Mouse (Mus musculus): ENCODE results near the gene Fam20c. TPM values are rescaled to one million over a fixed set of nuclear protein-coding genes. Genes with fewer than 3 reads are reported as not detected.

The Fam20c gene
- polyA plus RNA-seq, 1 experiment from 2014 or later: 7.3 TPM

DNA sequence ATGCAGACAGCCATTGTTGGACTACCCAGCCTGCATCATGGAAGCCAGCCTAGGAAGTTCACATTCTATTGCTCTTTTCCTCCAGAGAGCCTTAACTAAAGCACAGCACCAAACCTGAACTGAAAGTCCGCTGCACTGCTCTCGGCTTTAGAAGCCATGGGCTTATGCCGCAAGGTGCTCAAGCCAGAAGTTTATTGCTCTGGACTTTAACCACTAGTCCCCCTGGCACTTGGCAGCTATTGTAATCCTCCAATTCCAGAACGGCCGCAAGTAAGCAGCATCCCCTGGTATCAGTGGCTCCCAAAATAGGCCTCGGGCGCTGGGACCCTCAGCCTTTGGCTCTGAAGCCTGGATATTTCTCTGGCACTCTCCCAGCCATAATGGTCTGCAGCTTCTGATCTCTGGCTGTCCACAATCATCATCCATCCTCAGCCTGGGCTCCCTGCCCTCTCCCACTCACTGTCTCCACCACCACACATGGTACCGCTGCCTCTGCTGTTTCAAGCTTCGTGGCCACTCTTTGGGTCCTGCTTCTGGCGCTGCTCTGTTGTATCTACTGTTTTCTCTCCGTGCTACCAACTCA, 20.9 kb upstream of the Fam20c start:
- H3K4me1 ChIP-seq (ENCODE audit: control insufficient read depth, insufficient read depth, low read length): no peaks in the 10 kb centered on the region
- ATAC-seq (replicated peaks; ENCODE audit: insufficient number of reproducible peaks, low FRiP score, low TSS enrichment, low read depth): no peak
- H3K27me3 ChIP-seq (ENCODE audit: control insufficient read depth, insufficient read depth, low read length): no peaks in the 10 kb centered on the region
- no peaks in the 10 kb centered on the region for H3K9me3 ChIP-seq (replicated peaks; ENCODE audit: control insufficient read depth, low read length)
- no peak overlapping the region for H3K4me2 ChIP-seq (ENCODE audit: low read depth, low read length)
- WGBS: 93% methylated on average over 11 of the region's 11 CpGs
- no peak overlapping the region for H3K4me3 ChIP-seq (ENCODE audit: low read depth, low read length)
- DNase-seq (ENCODE audit: low spot score): no peak
- H3K36me3 ChIP-seq (replicated peaks; ENCODE audit: control insufficient read depth, insufficient read depth, low read depth, low read length): no peaks in the 10 kb centered on the region
- H3K9ac ChIP-seq (replicated peaks; ENCODE audit: low read length): no peak overlapping the region
- H3K27ac ChIP-seq (replicated peaks; ENCODE audit: low read depth, low read length): no peak overlapping the region

DNA sequence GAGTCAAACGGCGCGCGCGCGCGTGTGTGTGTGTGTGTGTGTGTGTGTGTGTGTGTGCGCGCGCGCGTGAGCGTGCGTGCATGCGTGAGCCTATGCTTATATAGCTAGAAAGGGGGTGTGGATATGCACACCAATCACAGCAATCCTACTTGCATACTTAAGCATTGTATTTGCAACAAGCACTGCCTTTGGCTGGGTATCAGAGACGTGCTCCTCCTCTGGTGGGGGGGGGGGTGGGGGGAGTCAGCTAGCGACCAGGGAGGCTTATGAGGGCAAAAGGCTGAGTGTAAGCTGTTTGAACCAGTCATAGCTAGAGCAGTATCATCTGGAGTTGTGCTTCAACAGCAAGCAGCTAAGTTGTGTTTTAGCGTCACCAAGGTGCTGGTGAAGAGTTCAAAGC, 20.3 kb upstream of the Fam20c start:
- no peak overlapping the region for H3K4me2 ChIP-seq (ENCODE audit: low read depth, low read length)
- WGBS: 86% methylated on average over 18 of the region's 18 CpGs
- no peaks in the 10 kb centered on the region for H3K4me1 ChIP-seq (ENCODE audit: control insufficient read depth, insufficient read depth, low read length)
- ATAC-seq (replicated peaks; ENCODE audit: insufficient number of reproducible peaks, low FRiP score, low TSS enrichment, low read depth) (no peak), DNase-seq (ENCODE audit: low spot score) (no peak)
- no peaks in the 10 kb centered on the region for H3K9me3 ChIP-seq (replicated peaks; ENCODE audit: control insufficient read depth, low read length)
- H3K27me3 ChIP-seq (ENCODE audit: control insufficient read depth, insufficient read depth, low read length): no peaks in the 10 kb centered on the region
- no peaks in the 10 kb centered on the region for H3K36me3 ChIP-seq (replicated peaks; ENCODE audit: control insufficient read depth, insufficient read depth, low read depth, low read length)
- no peak overlapping the region for H3K4me3 ChIP-seq (ENCODE audit: low read depth, low read length)
- H3K27ac ChIP-seq (replicated peaks; ENCODE audit: low read depth, low read length): no peak overlapping the region
- H3K9ac ChIP-seq (replicated peaks; ENCODE audit: low read length): no peak overlapping the region

DNA sequence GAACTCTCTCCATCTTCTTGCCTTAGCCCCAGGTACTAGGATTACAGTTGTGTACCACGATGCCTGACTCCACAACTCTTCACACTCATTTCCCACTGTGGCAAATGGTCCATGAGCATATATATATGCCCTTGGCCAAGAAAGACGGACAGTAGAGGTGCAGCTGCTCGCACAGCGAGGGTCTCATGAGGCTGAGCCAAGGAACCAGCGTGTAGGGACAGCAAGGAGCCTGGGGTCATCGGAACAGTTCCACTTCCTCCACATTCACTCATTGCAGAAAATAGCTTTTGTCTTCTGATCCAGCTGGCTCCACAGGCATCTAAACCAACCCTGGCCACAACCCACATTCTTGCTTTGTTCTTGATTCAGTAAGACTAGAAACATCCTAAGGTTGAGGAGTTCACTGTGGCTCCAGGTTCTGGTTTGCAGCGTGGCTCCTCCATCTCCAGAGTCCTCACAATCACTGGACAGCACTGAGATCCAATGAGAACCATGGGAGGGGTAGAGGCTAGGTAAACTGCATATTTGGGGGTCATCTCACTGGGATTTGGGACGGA, 19.0 kb upstream of the Fam20c start:
- no peak for DNase-seq (ENCODE audit: low spot score)
- no peak overlapping the region for H3K4me3 ChIP-seq (ENCODE audit: low read depth, low read length)
- ATAC-seq (replicated peaks; ENCODE audit: insufficient number of reproducible peaks, low FRiP score, low TSS enrichment, low read depth): no peak
- H3K27me3 ChIP-seq (ENCODE audit: control insufficient read depth, insufficient read depth, low read length): no peaks in the 10 kb centered on the region
- H3K9me3 ChIP-seq (replicated peaks; ENCODE audit: control insufficient read depth, low read length): no peaks in the 10 kb centered on the region
- WGBS: 87% methylated on average over 8 of the region's 8 CpGs
- H3K27ac ChIP-seq (replicated peaks; ENCODE audit: low read depth, low read length): no peak overlapping the region
- H3K4me1 ChIP-seq (ENCODE audit: control insufficient read depth, insufficient read depth, low read length): no peaks in the 10 kb centered on the region
- no peaks in the 10 kb centered on the region for H3K36me3 ChIP-seq (replicated peaks; ENCODE audit: control insufficient read depth, insufficient read depth, low read depth, low read length)
- H3K9ac ChIP-seq (replicated peaks; ENCODE audit: low read length): no peak overlapping the region
- H3K4me2 ChIP-seq (ENCODE audit: low read depth, low read length): no peak overlapping the region

DNA sequence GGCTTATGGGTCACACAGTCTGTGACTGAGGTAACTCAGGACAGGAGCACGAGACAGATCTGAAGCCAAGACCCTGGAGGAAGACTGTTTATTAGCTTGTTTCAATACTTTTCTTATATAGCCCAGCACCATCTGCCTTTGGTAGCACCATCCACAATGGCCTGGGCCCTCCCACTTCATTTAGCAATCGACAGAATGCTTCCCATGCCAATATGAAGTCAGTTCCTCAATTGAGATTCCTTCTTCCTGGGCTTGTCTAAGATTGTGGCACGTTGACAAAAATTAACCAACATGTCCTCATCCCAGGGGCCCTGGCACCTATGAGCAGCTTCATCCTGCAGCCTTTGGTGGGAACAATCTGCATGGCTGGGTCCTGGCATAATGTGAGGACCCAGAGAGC, 14.2 kb upstream of the Fam20c start:
- no peak for DNase-seq (ENCODE audit: low spot score)
- Histone ChIP-seq H3K27me3 (ENCODE audit: control insufficient read depth, insufficient read depth, low read length) (no peaks in the 10 kb centered on the region), H3K27ac (replicated peaks; ENCODE audit: low read depth, low read length) (no peak overlapping the region), H3K4me1 (ENCODE audit: control insufficient read depth, insufficient read depth, low read length) (no peaks in the 10 kb centered on the region), H3K4me3 (ENCODE audit: low read depth, low read length) (no peak overlapping the region), H3K36me3 (replicated peaks; ENCODE audit: control insufficient read depth, insufficient read depth, low read depth, low read length) (no peaks in the 10 kb centered on the region), H3K9ac (replicated peaks; ENCODE audit: low read length) (no peak overlapping the region), H3K9me3 (replicated peaks; ENCODE audit: control insufficient read depth, low read length) (no peaks in the 10 kb centered on the region), H3K4me2 (ENCODE audit: low read depth, low read length) (no peak overlapping the region)
- no peak for ATAC-seq (replicated peaks; ENCODE audit: insufficient number of reproducible peaks, low FRiP score, low TSS enrichment, low read depth)
- WGBS: 83% methylated on average over 3 of the region's 3 CpGs

DNA sequence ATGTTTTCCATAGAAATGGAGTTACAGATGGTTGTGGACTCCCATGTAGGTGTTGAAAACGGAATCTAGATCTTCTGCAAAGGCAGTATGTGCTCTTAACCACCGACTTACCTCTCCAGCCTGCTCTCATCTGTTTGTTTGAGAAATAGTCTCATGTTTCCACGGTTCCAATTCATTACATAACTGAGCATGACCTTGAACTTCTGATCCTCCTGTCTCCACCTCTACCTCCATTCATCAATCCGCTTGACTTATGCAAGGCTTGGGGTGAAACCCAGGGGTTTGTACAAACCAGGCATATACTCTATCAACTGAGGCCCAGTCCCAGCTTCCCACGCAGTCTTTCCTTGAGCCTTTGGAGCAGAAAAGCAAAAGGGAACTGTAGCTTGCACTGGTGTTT, 12.8 kb upstream of the Fam20c start:
- no peaks in the 10 kb centered on the region for H3K36me3 ChIP-seq (replicated peaks; ENCODE audit: control insufficient read depth, insufficient read depth, low read depth, low read length)
- no peaks in the 10 kb centered on the region for H3K4me1 ChIP-seq (ENCODE audit: control insufficient read depth, insufficient read depth, low read length)
- no peak overlapping the region for H3K27ac ChIP-seq (replicated peaks; ENCODE audit: low read depth, low read length)
- no peak overlapping the region for H3K9ac ChIP-seq (replicated peaks; ENCODE audit: low read length)
- H3K9me3 ChIP-seq (replicated peaks; ENCODE audit: control insufficient read depth, low read length): no peaks in the 10 kb centered on the region
- H3K4me2 ChIP-seq (ENCODE audit: low read depth, low read length): no peak overlapping the region
- no peak for ATAC-seq (replicated peaks; ENCODE audit: insufficient number of reproducible peaks, low FRiP score, low TSS enrichment, low read depth)
- whole genome bisulfite sequencing: 80% methylated on average over 5 of the region's 5 CpGs
- DNase-seq (ENCODE audit: low spot score): no peak
- no peak overlapping the region for H3K4me3 ChIP-seq (ENCODE audit: low read depth, low read length)
- no peaks in the 10 kb centered on the region for H3K27me3 ChIP-seq (ENCODE audit: control insufficient read depth, insufficient read depth, low read length)

DNA sequence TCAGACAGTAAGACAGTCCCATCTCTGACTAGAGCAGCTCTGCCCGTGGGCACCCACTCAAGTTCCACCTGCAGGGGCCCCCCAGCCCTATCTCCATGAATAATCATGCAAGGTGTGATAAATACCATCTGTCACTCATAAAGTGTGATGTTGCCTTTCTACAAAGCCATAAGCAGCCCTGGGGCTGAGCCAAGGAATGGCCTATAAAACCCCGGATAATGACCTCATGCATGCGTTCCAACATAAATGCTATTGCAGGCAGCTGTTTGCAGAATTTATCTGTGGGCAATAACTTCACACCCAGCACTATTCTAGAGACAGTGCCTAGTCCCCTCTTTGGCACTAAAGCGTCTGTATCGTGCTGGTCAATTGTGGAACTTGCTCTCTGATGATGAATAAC, 12.0 kb upstream of the Fam20c start:
- no peak overlapping the region for H3K4me3 ChIP-seq (ENCODE audit: low read depth, low read length)
- H3K4me1 ChIP-seq (ENCODE audit: control insufficient read depth, insufficient read depth, low read length): no peaks in the 10 kb centered on the region
- H3K4me2 ChIP-seq (ENCODE audit: low read depth, low read length): no peak overlapping the region
- no peaks in the 10 kb centered on the region for H3K9me3 ChIP-seq (replicated peaks; ENCODE audit: control insufficient read depth, low read length)
- 89% methylated on average over 5 of the region's 5 CpGs for WGBS
- no peak overlapping the region for H3K27ac ChIP-seq (replicated peaks; ENCODE audit: low read depth, low read length)
- H3K27me3 ChIP-seq (ENCODE audit: control insufficient read depth, insufficient read depth, low read length): no peaks in the 10 kb centered on the region
- H3K36me3 ChIP-seq (replicated peaks; ENCODE audit: control insufficient read depth, insufficient read depth, low read depth, low read length): no peaks in the 10 kb centered on the region
- no peak overlapping the region for H3K9ac ChIP-seq (replicated peaks; ENCODE audit: low read length)
- no peak for DNase-seq (ENCODE audit: low spot score)
- ATAC-seq (replicated peaks; ENCODE audit: insufficient number of reproducible peaks, low FRiP score, low TSS enrichment, low read depth): no peak

DNA sequence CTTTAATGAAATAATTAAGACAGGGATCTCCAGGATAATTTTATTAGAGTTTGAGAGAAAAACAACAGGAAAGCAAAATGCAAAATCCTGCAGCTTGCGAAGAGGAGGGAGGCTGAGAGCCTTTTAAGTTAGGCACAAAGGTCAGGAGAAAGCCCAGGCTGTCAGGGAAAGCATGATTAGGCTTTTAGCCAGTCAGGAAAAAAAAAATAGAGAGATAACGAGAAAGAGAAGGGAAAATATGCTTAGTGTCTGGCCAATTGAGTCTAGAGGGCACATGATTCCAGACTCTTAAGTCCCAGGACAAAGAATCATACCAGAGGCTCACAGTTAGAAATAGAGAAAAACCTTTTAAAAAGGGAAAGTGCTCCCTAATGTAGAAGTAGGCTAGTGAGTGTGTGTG, 10.7 kb upstream of the Fam20c start:
- Histone ChIP-seq H3K9ac (replicated peaks; ENCODE audit: low read length) (no peak overlapping the region), H3K27ac (replicated peaks; ENCODE audit: low read depth, low read length) (no peak overlapping the region), H3K27me3 (ENCODE audit: control insufficient read depth, insufficient read depth, low read length) (no peaks in the 10 kb centered on the region), H3K4me1 (ENCODE audit: control insufficient read depth, insufficient read depth, low read length) (no peaks in the 10 kb centered on the region), H3K4me2 (ENCODE audit: low read depth, low read length) (no peak overlapping the region), H3K36me3 (replicated peaks; ENCODE audit: control insufficient read depth, insufficient read depth, low read depth, low read length) (no peaks in the 10 kb centered on the region), H3K4me3 (ENCODE audit: low read depth, low read length) (no peak overlapping the region), H3K9me3 (replicated peaks; ENCODE audit: control insufficient read depth, low read length) (no peaks in the 10 kb centered on the region)
- ATAC-seq (replicated peaks; ENCODE audit: insufficient number of reproducible peaks, low FRiP score, low TSS enrichment, low read depth) (no peak), DNase-seq (ENCODE audit: low spot score) (no peak)
- 46% methylated on average over 2 of the region's 2 CpGs for WGBS

DNA sequence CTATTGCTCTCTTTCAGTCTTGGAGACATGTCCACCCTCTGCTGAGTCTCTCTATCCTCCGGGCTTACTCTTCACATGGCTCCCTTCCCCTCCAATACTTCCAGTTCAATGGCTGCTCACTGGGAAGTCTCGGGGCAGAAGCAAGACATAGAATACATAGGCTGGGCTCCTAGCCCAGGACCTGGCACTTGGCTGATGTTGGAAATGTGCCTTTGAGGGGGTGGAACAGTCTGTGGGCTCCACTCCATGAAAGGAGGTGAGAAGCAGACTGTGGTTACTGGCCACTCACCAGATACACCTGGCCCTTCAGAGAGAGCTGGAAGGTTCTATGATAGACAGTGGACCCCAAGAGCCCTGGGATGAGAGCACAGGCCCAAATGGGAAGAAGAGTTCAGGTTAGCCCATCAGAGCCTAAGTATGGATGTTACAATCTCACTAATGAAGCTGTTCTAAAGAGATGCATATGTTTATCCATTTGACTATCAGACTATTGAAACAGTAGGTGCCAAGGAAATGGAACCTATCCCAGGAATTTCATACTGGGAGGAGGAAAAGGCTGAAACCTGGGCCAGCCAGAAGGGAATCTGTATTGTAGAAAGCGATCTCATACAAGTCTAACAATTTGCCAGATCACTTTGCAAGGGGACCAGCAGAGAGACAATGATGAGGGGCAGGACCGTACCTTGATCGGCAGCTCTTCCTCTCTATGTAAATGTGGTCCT, 8.8 kb upstream of the Fam20c start:
- no peaks in the 10 kb centered on the region for H3K4me1 ChIP-seq (ENCODE audit: control insufficient read depth, insufficient read depth, low read length)
- WGBS: 88% methylated on average over 5 of the region's 5 CpGs

More for the DNA sequence above, 8.8 kb upstream of the Fam20c start:
- H3K4me2 ChIP-seq (ENCODE audit: low read depth, low read length): no peak overlapping the region
- no peaks in the 10 kb centered on the region for H3K27me3 ChIP-seq (ENCODE audit: control insufficient read depth, insufficient read depth, low read length)
- no peak overlapping the region for H3K4me3 ChIP-seq (ENCODE audit: low read depth, low read length)
- H3K9ac ChIP-seq (replicated peaks; ENCODE audit: low read length): no peak overlapping the region
- DNase-seq (ENCODE audit: low spot score) (no peak), ATAC-seq (replicated peaks; ENCODE audit: insufficient number of reproducible peaks, low FRiP score, low TSS enrichment, low read depth) (no peak)
- H3K27ac ChIP-seq (replicated peaks; ENCODE audit: low read depth, low read length): no peak overlapping the region
- no peaks in the 10 kb centered on the region for H3K9me3 ChIP-seq (replicated peaks; ENCODE audit: control insufficient read depth, low read length)
- H3K36me3 ChIP-seq (replicated peaks; ENCODE audit: control insufficient read depth, insufficient read depth, low read depth, low read length): no peaks in the 10 kb centered on the region

All from embryonic facial prominence, embryonic 11.5 days (tissue).